Mouse (Mus musculus): ENCODE measurements around the gene Asic2. TPM values are rescaled to one million over a fixed set of nuclear protein-coding genes. Genes with fewer than 3 reads are reported as not detected.

Gene Asic2
- polyA plus RNA-seq, 1 experiment from 2014 or later: 2.8 TPM

DNA sequence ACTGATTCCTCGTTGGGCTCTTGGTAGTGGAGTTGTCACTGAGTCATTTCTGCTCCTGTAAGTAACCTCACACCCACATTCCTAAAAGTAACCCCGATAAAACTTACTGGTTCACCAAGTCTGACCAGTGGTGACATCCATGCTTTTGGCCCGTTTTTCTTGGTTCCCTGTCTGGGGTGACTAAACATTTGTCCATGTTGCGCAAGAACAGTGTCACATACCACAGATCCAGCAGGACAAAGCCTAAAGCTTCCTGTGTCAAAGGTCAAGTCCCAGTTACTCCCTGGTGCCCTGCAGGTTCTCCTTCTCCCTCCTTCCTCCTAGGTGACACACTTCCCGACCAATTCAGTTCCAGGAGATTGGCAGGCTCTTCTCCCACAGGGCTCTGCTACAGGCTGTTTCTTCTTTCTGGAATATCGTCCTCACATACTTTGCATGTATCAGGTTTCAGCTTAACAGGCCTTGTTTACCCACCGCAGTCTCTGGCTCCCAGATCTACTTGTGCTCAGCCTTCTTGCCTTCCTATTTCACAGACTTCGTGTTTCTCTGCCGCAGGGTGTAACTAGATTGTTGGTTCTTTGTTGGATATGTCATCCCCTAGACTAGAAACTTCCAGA lies 991.9 kb downstream of the Asic2 start:
- Histone ChIP-seq H3K4me1 (ENCODE audit: insufficient read depth, low read length) (peaks cover 6% of the 10 kb centered on the region; the same call in 1 of the 2 replicates), H3K4me3 (ENCODE audit: low read length) (no peak overlapping the region), H3K4me2 (replicated peaks; ENCODE audit: low read depth, low read length) (no peak overlapping the region), H3K9ac (replicated peaks; ENCODE audit: low read length) (no peak overlapping the region), H3K36me3 (ENCODE audit: insufficient read depth, low read length) (no peaks in the 10 kb centered on the region), H3K9me3 (ENCODE audit: low read length) (no peaks in the 10 kb centered on the region), H3K27me3 (ENCODE audit: insufficient read depth, low read length) (no peaks in the 10 kb centered on the region), H3K27ac (ENCODE audit: low read length) (no peak overlapping the region)
- no peak for ATAC-seq (ENCODE audit: low FRiP score, low TSS enrichment)
- 38% methylated on average over 9 of the region's 9 CpGs for WGBS

DNA sequence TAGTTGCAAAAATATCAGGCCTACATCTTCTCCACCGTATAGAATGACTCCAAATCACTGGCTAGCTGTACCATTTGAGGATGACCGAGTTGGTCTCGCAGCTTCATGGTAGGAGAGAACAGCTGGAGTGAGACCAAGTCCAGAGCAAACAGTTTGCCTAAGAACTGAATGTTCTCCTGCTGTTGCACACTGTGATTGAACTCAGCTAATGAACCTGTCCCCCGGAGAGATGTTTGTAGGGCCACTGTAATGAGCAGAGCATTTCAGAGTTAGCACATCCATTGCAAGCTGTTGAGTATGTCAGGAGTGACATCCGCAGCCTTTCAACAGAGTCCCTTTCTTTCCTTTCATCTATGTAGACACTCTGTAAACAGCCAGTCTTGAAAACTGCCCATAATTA lies 993.6 kb downstream of the Asic2 start:
- Histone ChIP-seq H3K4me2 (replicated peaks; ENCODE audit: low read depth, low read length) (no peak overlapping the region), H3K4me3 (ENCODE audit: low read length) (no peak overlapping the region), H3K9me3 (ENCODE audit: low read length) (no peaks in the 10 kb centered on the region), H3K4me1 (ENCODE audit: insufficient read depth, low read length) (peaks cover 6% of the 10 kb centered on the region; the same call in 1 of the 2 replicates), H3K9ac (replicated peaks; ENCODE audit: low read length) (no peak overlapping the region), H3K27me3 (ENCODE audit: insufficient read depth, low read length) (no peaks in the 10 kb centered on the region), H3K36me3 (ENCODE audit: insufficient read depth, low read length) (no peaks in the 10 kb centered on the region), H3K27ac (ENCODE audit: low read length) (no peak overlapping the region)
- WGBS: 77% methylated on average over 5 of the region's 5 CpGs
- ATAC-seq (ENCODE audit: low FRiP score, low TSS enrichment): no peak

DNA sequence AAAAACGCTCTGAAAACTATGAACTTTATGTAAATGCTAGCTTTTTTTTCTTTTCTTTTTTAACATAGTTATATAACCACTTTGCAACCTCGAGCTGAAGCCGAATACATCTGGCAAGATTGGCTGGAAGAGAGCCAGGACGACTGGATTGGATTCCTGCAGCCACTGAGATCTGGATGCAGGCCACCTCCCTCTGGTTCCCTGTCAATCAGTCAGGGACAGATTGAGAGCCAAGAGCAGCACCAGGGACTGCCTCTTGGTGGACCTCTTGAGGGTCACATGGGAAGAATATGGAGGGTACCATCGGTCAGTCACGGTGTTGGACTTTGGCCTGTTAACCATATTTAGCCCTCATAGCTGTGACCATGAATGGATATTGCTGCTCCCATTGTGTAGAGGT lies 994.3 kb downstream of the Asic2 start:
- H3K9me3 ChIP-seq (ENCODE audit: low read length): no peaks in the 10 kb centered on the region
- no peak overlapping the region for H3K27ac ChIP-seq (ENCODE audit: low read length)
- 66% methylated on average over 6 of the region's 6 CpGs for WGBS
- no peaks in the 10 kb centered on the region for H3K36me3 ChIP-seq (ENCODE audit: insufficient read depth, low read length)
- H3K9ac ChIP-seq (replicated peaks; ENCODE audit: low read length): no peak overlapping the region
- H3K4me3 ChIP-seq (ENCODE audit: low read length): no peak overlapping the region
- ATAC-seq (ENCODE audit: low FRiP score, low TSS enrichment): no peak
- no peaks in the 10 kb centered on the region for H3K27me3 ChIP-seq (ENCODE audit: insufficient read depth, low read length)
- H3K4me2 ChIP-seq (replicated peaks; ENCODE audit: low read depth, low read length): no peak overlapping the region
- peaks cover 6% of the 10 kb centered on the region; the same call in 1 of the 2 replicates for H3K4me1 ChIP-seq (ENCODE audit: insufficient read depth, low read length)

DNA sequence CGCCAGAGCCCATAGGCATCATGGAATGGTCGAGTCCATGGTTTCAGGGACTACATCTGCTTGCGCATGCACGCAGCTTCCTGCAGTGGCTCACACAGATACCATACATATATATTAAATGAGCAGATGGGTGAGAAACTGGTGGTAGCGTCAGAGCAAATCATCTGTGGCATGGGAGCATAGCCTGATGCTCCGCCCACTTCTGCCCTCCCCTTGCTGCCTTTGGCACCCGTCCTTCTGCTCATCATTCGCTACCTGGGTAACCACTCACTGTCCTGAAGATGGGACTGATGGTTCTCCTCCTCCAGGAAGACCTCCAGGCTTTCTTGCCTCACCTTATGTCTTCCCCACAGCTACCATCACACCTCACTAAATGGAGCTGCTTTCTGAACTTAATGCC lies 995.0 kb downstream of the Asic2 start:
- Histone ChIP-seq H3K27me3 (ENCODE audit: insufficient read depth, low read length) (no peaks in the 10 kb centered on the region), H3K4me3 (ENCODE audit: low read length) (no peak overlapping the region), H3K27ac (ENCODE audit: low read length) (no peak overlapping the region), H3K4me2 (replicated peaks; ENCODE audit: low read depth, low read length) (no peak overlapping the region), H3K9me3 (ENCODE audit: low read length) (no peaks in the 10 kb centered on the region), H3K36me3 (ENCODE audit: insufficient read depth, low read length) (no peaks in the 10 kb centered on the region), H3K9ac (replicated peaks; ENCODE audit: low read length) (no peak overlapping the region), H3K4me1 (ENCODE audit: insufficient read depth, low read length) (peaks cover 6% of the 10 kb centered on the region; the same call in 1 of the 2 replicates)
- 90% methylated on average over 8 of the region's 8 CpGs for WGBS
- no peak for ATAC-seq (ENCODE audit: low FRiP score, low TSS enrichment)

DNA sequence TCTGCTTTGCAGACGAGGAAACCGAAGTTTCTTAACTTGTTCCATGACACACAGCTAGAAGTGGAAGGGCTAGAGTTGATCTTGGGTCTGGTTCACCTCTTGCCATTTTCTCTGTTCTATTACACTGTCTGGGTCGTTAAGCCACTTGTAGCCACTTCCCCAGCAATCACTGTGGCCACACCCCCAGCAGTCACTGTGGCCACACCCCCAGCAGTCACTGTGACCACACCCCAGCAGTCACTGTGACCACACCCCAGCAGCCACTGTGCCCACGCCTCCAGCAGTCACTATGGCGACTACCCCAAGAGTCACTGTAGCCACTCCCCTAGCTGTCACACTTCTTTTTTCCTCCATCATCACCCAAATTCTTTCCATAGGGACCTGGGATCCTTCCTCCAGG lies 1000.7 kb downstream of the Asic2 start:
- no peak for ATAC-seq (ENCODE audit: low FRiP score, low TSS enrichment)
- no peak overlapping the region for H3K9ac ChIP-seq (replicated peaks; ENCODE audit: low read length)
- no peak overlapping the region for H3K4me3 ChIP-seq (ENCODE audit: low read length)
- no peaks in the 10 kb centered on the region for H3K4me1 ChIP-seq (ENCODE audit: insufficient read depth, low read length)
- H3K36me3 ChIP-seq (ENCODE audit: insufficient read depth, low read length): no peaks in the 10 kb centered on the region
- WGBS: 58% methylated on average over 5 of the region's 5 CpGs
- H3K27ac ChIP-seq (ENCODE audit: low read length): no peak overlapping the region
- no peaks in the 10 kb centered on the region for H3K9me3 ChIP-seq (ENCODE audit: low read length)
- H3K4me2 ChIP-seq (replicated peaks; ENCODE audit: low read depth, low read length): no peak overlapping the region
- no peaks in the 10 kb centered on the region for H3K27me3 ChIP-seq (ENCODE audit: insufficient read depth, low read length)

DNA sequence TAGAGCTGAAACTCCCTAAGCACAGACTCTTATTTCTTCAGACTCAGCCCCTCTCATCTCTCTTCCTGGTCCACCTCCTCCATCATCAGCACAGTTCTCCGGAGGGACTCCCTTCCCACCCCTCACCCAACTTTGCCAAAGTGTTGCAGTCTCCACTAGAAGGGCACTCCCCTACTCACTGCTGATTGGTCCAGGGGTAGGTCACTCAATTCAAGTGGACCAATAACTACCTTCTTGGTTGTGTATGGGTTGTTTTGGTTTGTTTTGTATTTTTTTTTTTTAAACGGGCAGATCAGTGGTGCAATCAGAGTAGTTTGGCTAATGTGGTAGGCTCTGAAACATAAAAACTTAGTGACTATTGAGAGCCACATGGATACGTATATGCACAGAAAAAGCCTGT lies 1002.2 kb downstream of the Asic2 start:
- WGBS: 51% methylated on average over 3 of the region's 3 CpGs

DNA sequence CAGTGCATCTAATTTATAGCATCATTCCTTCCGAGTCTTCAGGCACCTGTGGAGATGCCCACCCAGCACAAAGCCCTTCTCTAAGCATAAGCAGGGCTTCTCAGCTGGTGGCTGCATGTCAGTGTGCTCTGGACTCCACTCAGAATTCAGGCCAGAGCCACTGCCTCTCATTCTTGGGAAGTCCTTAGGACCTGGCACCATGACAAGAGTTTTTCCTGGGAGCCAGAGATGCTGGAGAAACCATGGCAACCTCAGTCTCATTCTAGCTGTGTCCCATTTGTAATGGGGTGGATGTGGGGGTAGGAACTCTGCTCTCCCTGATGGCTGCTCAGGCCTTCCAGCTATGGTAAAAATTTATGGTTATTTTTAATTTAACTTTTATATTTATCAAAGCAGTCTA lies 1006.9 kb downstream of the Asic2 start:
- H3K27ac ChIP-seq (ENCODE audit: low read length): no peak overlapping the region
- H3K4me2 ChIP-seq (replicated peaks; ENCODE audit: low read depth, low read length): no peak overlapping the region
- no peaks in the 10 kb centered on the region for H3K27me3 ChIP-seq (ENCODE audit: insufficient read depth, low read length)
- 39% methylated on average over 1 of the region's 1 CpGs for WGBS
- H3K9me3 ChIP-seq (ENCODE audit: low read length): no peaks in the 10 kb centered on the region
- ATAC-seq (ENCODE audit: low FRiP score, low TSS enrichment): no peak
- H3K4me3 ChIP-seq (ENCODE audit: low read length): no peak overlapping the region
- no peaks in the 10 kb centered on the region for H3K36me3 ChIP-seq (ENCODE audit: insufficient read depth, low read length)
- no peaks in the 10 kb centered on the region for H3K4me1 ChIP-seq (ENCODE audit: insufficient read depth, low read length)
- no peak overlapping the region for H3K9ac ChIP-seq (replicated peaks; ENCODE audit: low read length)

More for the DNA sequence above, 1002.2 kb downstream of the Asic2 start:
- H3K4me1 ChIP-seq (ENCODE audit: insufficient read depth, low read length): no peaks in the 10 kb centered on the region
- no peak overlapping the region for H3K4me3 ChIP-seq (ENCODE audit: low read length)
- H3K4me2 ChIP-seq (replicated peaks; ENCODE audit: low read depth, low read length): no peak overlapping the region
- no peak for ATAC-seq (ENCODE audit: low FRiP score, low TSS enrichment)
- H3K9me3 ChIP-seq (ENCODE audit: low read length): no peaks in the 10 kb centered on the region
- no peak overlapping the region for H3K9ac ChIP-seq (replicated peaks; ENCODE audit: low read length)
- no peaks in the 10 kb centered on the region for H3K36me3 ChIP-seq (ENCODE audit: insufficient read depth, low read length)
- H3K27ac ChIP-seq (ENCODE audit: low read length): no peak overlapping the region
- no peaks in the 10 kb centered on the region for H3K27me3 ChIP-seq (ENCODE audit: insufficient read depth, low read length)

DNA sequence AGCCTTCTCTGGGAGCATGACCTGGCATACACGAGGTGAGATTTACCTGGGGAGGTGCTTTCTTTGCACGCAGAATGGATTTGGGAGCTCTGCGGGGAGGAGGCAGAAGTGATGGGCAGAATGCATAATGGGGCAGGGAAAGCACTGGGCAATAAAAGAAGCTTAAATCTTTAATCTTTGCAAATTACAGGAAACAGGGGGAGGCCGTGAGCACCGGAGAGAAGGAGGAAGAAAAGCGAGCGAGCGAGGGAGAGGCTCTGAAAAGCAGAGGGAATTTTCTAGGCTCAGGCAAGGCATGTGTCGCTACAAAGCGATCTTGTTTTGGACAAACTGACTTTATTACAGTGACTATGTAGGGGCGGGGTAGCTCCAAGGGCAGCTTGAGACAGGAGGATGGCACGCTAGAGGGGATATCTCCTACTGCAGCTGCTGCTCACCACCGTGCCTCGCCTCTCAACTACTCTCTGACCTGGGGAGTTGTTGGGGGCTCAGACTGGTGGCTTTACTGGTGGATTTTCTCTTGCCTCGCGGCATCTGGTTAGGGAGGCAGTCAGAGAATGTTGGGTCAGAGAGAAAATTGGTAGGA lies 1010.1 kb downstream of the Asic2 start:
- Histone ChIP-seq H3K4me3 (ENCODE audit: low read length) (no peak overlapping the region), H3K36me3 (ENCODE audit: insufficient read depth, low read length) (no peaks in the 10 kb centered on the region), H3K27me3 (ENCODE audit: insufficient read depth, low read length) (no peaks in the 10 kb centered on the region), H3K4me1 (ENCODE audit: insufficient read depth, low read length) (no peaks in the 10 kb centered on the region), H3K9ac (replicated peaks; ENCODE audit: low read length) (no peak overlapping the region), H3K9me3 (ENCODE audit: low read length) (no peaks in the 10 kb centered on the region), H3K27ac (ENCODE audit: low read length) (no peak overlapping the region), H3K4me2 (replicated peaks; ENCODE audit: low read depth, low read length) (no peak overlapping the region)
- 16% methylated on average over 16 of the region's 16 CpGs for WGBS
- ATAC-seq (ENCODE audit: low FRiP score, low TSS enrichment): no peak

DNA sequence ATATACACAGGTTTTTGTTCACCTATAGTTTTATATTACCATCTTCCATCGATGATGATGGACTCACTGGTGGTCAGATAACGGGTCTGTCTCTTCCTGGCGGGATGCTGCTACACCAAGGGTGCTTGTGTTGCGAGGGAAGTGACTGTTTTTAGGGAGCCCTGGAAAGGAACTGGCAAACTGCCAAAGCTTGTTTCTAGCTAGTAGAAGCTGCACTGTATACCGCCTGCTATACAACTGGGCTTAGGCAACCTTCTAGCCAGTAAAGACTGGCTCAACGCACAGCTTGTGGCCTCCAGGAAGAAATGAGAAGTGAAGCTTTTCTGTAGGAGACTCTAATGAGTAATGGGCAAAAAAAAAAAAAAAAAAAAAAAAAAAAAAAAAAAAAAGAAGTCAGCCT lies 1012.3 kb downstream of the Asic2 start:
- Histone ChIP-seq H3K36me3 (ENCODE audit: insufficient read depth, low read length) (no peaks in the 10 kb centered on the region), H3K9me3 (ENCODE audit: low read length) (no peaks in the 10 kb centered on the region), H3K27me3 (ENCODE audit: insufficient read depth, low read length) (no peaks in the 10 kb centered on the region), H3K9ac (replicated peaks; ENCODE audit: low read length) (no peak overlapping the region), H3K27ac (ENCODE audit: low read length) (no peak overlapping the region), H3K4me3 (ENCODE audit: low read length) (no peak overlapping the region), H3K4me1 (ENCODE audit: insufficient read depth, low read length) (no peaks in the 10 kb centered on the region), H3K4me2 (replicated peaks; ENCODE audit: low read depth, low read length) (no peak overlapping the region)
- ATAC-seq (ENCODE audit: low FRiP score, low TSS enrichment): no peak
- WGBS: 78% methylated on average over 6 of the region's 6 CpGs

DNA sequence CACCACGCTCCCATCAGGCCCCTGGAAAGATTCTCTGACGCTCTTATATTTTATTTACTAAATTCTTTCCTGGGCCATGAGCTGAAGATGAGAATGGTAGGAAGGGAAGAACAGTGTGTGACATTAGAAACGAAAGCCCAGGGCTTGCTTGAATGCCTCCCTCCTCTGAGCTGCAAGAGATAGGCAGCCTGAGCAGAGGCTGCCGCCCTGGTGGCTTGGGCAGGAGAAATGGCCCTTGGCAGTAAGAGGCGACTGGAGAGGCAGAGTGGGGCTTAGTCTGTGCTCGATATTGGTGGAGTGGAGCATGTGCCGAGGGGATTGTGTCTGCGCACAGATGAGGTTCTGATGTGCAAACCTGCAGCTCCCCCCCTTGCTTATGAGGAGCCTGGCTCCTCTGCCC lies 1014.1 kb downstream of the Asic2 start:
- Histone ChIP-seq H3K36me3 (ENCODE audit: insufficient read depth, low read length) (no peaks in the 10 kb centered on the region), H3K9ac (replicated peaks; ENCODE audit: low read length) (no peak overlapping the region), H3K4me1 (ENCODE audit: insufficient read depth, low read length) (peaks cover 3% of the 10 kb centered on the region; the same call in 1 of the 2 replicates), H3K9me3 (ENCODE audit: low read length) (no peaks in the 10 kb centered on the region), H3K27ac (ENCODE audit: low read length) (no peak overlapping the region), H3K27me3 (ENCODE audit: insufficient read depth, low read length) (no peaks in the 10 kb centered on the region), H3K4me3 (ENCODE audit: low read length) (no peak overlapping the region), H3K4me2 (replicated peaks; ENCODE audit: low read depth, low read length) (no peak overlapping the region)
- ATAC-seq (ENCODE audit: low FRiP score, low TSS enrichment): no peak
- WGBS: 80% methylated on average over 8 of the region's 8 CpGs

All from kidney, embryonic 16.5 days (tissue).